Mouse (Mus musculus): ENCODE results near the gene Ccdc102a. TPM values are rescaled to one million over a fixed set of nuclear protein-coding genes. Genes with fewer than 3 reads are reported as not detected.
A peak's percentile ranks its signal among the peaks of the same experiment; 100 is the strongest.

Ccdc102a gene
- total RNA-seq, 2 experiments from 2014 or later, result 1.8 to 1.9 TPM

DNA sequence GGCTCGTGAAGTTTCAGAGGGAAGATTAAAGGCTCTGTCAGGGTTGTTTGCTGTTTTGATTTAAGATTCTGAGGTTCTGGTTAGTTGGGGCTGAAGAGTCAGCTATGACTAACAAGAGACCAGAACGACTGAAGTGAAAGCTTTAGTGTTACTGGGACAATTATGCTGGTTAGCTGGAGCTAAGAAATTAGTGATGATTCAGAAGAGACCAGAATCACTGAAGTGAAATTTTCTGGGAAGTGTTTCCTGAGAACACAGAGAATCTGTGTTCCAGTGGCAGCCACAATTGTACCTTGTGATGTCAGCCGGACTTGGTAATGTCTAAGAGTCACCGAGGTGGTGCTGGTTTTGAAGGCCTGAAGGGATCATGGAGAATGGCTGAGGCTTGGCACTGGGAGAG lies 37.2 kb downstream of the Ccdc102a start:
- intact Hi-C loops (cut with DNase I), result no loop called here
- DNase-seq (ENCODE audit: low spot score in 2 of 2), result no peak

DNA sequence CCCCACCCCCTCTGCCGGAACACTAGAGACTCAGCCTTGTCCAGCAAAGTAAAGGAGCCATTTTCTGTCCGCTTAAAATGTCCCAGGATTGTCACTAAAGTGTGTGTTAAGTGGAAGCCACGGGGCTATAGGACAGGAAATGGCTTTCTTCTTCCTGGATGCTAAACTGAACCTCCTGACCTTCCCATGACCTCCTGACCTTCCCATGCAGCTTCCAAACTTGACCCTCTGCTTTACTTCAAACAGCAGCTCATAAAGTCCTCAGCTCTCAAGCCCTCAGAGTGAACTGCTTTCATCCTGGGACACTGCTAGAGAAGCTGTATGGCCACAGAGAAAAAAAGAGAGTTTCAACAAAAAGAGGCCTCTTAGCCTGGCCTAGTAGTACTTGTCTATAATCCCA lies 41.1 kb downstream of the Ccdc102a start:
- intact Hi-C loops (cut with DNase I), result no loop called here

DNA sequence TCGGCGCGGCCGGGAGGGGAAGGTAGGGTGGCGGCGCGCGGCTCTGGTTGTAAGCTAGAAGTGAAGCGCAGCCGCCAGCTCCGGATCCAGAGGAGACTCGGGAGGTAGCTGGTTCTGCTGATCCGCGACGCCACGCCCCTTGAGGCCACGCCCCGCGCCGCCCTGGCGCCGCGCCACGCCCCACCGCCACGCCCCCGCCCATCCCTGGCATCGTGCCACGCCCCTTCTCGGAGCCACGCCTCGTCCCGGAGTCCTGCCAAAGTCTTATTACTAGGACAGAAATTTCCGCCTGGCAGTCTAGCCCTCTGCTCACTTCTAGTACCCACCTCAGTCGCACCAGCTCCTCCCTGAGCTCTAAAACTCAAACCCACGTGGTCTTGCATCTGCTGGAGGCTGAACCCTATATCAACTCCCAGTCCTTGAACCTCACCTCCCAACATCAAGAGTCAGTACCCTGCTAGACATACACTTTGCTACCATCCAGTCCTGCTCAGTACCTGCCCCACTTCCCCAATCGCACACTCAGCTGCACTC lies 41.6 kb downstream of the Ccdc102a start, which contains the start of gene Dok4:
Gene Dok4, minus strand, starts transcription at position 134 of the 534 bp plus-strand sequence.
- DNase-seq (ENCODE audit: low spot score in 2 of 2), result peak; percentile 63 to 67
- intact Hi-C loops (cut with DNase I), result no loop called here

More for the DNA sequence above, 41.1 kb downstream of the Ccdc102a start:
- DNase-seq (ENCODE audit: low spot score in 2 of 2), result no peak

DNA sequence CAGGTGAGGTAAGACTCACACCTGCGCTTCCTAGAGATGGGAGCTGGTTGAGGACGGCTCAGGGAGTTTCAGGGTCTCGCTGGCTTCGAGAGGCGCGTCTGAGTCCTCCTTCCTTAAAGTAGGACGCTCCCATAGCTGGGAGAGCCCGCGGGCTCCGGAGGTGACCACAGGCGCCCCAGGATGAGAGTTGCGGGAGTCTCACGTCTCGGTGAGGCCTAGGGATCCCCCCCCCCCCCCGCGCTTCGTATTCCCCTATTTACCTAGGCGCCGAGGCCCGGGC lies 42.1 kb downstream of the Ccdc102a start:
- DNase-seq (ENCODE audit: low spot score in 2 of 2), result no peak
- intact Hi-C loops (cut with DNase I), result no loop called here

DNA sequence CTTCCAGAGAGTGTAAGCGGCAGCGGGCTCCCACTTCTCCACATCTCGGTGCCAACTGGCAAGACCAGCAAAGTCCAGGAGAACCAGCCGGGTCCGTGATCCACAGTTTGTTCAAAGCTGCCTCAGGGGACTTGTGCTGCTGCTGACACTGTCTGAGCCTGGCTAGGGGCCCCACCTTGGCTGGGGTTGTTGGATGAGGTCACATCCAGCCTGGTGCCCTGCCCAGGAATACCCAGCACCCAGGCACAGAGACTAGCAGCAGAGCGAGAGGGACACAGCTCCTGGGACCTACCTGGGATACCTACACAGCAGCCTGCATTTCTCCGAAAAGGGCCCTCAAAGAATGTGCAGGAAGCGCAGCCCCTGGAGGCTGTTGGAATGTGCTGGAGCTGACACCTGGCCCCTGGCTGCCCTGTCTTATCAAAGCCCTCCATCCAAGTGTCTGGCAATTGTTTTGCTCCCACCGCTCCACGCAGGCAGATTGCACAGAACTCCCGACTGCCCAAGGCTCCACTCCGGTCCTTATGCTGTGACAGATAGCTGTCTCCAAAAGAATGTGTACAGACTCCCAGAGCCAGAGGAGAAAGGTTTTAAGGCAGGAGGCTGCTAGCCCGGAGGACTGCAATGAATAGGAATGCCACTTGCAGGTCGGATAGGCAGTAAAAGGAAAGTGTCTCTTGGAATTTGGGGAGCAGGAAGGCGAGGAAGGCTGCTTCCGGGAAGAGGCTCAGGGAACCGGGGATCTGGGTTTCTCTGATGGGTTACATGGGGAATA lies 42.6 kb downstream of the Ccdc102a start:
- DNase-seq (ENCODE audit: low spot score in 2 of 2), result no peak
- intact Hi-C loops (cut with DNase I), result no loop called here

DNA sequence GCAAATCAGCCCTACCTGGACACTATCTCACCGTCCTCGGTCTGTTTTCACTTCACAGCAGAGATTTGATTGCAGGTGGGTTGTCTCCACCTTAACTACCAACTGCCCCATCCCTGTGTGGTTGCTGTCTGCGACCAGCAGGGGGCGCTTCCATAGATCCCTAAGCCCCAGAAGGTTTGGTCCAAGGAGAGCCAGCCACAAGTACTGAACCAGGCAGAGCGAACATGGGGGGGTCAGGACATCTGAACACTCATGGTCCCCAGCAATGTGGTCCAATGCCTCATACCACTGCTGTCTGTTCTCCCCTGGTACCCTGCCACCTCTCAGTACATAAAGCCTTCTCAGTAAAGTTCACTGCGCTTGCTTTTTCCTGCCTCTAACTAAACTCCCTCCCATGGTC lies 43.5 kb downstream of the Ccdc102a start:
- intact Hi-C loops (cut with DNase I), result loop anchor here (1.0 to 5.0 kb wide), 2 partner anchors 35 to 118 kb away; no protein-coding TSS in a partner anchor
- peak; percentile 52 to 67 for DNase-seq (ENCODE audit: low spot score in 2 of 2)

DNA sequence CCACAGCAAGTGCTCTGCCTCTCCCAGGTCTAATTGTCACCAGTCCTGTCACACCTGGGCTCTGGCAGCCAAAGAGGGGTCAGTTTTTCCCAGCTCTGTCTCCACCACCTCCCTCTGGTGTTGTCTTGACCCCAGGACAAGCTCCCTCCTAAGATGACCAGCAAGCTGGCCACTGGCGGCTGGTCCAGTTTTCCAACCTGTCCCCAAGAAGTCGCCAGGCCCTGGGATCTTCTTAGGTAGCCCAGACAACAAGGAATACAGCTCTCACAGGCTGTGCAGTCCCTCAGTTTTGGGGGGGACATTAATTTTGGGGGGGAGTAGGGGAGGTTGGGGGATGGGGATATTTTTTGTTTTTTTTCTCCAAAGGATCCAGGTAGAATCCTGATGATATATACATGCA lies 45.3 kb downstream of the Ccdc102a start:
- DNase-seq (ENCODE audit: low spot score in 2 of 2), result no peak
- intact Hi-C loops (cut with DNase I), result loop anchor here (5.0 kb wide), 1 partner anchor 120 kb away; no protein-coding TSS in a partner anchor

DNA sequence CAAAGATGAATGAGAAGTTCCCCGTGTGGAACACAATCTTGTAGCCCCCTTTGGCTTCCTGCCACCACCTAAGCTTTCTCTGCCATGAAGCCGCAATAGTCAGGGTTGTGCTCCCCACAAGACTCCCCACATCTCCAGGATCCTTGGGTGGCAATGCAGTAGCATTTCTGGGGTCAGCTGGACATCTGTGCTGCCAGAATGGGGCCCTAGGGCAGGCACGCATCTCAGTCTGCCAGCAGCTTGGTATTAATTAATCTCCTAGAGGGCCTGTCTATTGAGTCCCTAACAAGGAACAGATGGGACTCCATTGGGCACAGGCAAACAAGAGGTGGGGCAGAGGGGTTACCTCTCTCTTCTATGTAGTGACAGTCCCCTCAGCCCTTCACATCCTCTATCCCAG lies 45.7 kb downstream of the Ccdc102a start:
- DNase-seq (ENCODE audit: low spot score in 2 of 2), result no peak
- intact Hi-C loops (cut with DNase I), result loop anchor here (5.0 kb wide), 1 partner anchor 120 kb away; no protein-coding TSS in a partner anchor

DNA sequence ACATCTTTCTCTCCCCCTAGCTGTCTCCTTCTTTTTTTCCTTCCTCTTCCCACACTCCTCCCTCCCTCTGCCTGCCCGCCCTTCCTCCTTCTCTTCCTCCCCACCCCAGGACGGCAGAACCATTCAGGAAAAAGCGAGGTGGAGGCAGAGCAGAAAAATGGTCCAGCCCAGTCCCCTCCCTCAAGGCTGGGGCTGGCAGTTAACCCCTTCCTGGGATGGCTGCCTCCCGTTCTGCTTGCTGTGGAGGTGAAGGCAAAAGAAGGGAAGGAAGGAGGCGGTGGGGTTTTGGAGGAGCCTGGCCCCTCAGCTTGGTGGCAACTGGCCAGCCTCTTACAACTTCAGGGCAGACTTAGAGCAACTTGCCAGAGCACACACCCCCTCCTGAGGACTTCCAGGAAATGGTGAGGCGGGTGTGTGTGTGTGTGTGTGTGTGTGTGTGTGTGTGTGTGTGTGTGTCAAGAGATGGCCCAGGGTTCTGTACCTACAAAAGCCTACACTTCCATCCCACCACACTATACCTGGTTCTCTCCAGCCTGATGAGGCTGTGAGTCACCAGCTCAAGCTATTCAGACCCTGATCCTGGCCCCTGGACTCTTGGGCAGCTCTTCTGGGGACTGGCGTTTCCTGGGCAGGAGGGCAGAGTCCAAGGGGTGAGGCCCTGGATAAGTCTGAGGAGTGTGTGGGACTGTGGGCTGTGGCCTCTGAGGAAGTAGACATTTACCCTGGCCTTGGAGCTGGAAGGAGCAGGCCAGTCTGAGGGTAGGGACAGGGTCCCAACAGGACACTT lies 46.6 kb downstream of the Ccdc102a start:
- intact Hi-C loops (cut with DNase I), result loop anchor here (5.0 kb wide), 1 partner anchor 121 kb away; no protein-coding TSS in a partner anchor

DNA sequence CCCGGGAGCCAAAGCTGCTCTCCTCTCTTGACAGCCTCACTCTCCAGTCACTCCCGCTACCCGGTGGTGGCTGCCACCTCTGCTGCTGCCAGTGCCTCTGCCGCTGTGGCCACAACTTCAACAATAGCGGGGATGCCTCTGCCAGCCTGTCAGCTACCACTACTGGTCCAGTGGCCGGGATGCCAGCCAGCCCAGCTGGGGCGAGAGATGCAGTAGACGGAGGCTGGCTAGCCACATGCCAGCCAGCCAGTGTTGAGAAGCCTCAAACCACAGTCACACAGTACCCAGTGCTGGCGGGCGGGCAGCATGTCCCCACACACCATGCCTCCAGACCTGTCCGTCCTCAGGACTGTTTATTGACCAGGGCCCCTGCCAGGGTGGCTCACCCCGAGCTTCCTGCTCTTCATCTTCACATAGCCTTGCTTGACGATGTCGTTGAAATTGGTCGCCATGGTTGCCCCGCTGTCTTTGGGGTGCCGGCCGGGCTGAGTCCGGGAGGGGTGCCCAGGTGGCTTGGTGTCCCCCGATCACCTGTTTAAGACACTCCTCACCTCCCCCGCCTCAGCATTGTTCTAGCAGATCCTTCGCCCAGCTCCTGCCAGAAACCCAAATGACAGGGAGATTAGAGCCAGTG lies 47.3 kb downstream of the Ccdc102a start:
- DNase-seq (ENCODE audit: low spot score in 2 of 2), result peak; percentile 59 to 67
- intact Hi-C loops (cut with DNase I), result loop anchor here (5.0 kb wide), 1 partner anchor 122 kb away; no protein-coding TSS in a partner anchor

More for the DNA sequence above, 46.6 kb downstream of the Ccdc102a start:
- DNase-seq (ENCODE audit: low spot score in 2 of 2), result peak; percentile 68 to 71

DNA sequence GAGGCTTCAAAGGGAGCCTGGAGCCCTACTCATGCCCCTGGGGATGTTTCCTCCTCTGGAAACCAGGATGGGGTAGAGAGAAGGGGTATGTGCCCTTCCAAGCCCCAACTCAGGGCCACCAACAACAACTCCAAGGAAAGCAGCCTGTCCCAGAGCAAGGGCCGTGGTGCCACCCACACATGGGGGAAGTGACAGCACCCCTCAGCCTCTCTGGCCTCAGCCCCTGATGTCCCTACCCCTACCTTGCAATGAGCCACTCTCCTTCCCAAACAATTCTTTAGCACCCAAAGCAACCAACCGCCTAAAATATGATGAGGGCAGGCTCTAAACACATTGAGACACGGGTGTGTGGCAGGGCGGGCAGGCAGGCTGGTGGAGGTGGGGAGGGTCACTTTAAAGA lies 47.9 kb downstream of the Ccdc102a start:
- intact Hi-C loops (cut with DNase I), result loop anchor here (5.0 kb wide), 1 partner anchor 122 kb away; no protein-coding TSS in a partner anchor
- DNase-seq (ENCODE audit: low spot score in 2 of 2), result no peak

DNA sequence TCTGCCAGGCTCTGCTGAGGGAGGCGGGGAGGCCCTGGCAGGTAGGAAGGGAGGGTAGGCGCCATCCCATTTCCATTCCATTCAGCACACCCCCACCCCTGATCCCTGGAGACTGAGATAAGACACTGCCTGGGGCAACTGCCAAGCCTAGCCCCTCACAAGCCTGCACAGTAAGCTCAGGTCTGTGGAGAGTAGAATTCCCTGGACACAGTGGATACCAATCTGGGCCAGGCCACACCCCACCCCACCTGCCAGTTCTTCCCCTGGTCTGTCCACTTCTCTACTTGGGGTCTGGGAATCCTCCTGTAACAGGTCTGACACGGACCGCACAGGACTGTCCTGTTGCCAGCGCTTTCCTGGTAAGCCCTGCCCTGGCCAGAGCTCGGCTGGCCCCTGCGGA lies 48.8 kb downstream of the Ccdc102a start:
- DNase-seq (ENCODE audit: low spot score in 2 of 2), result no peak
- intact Hi-C loops (cut with DNase I), result no loop called here

DNA sequence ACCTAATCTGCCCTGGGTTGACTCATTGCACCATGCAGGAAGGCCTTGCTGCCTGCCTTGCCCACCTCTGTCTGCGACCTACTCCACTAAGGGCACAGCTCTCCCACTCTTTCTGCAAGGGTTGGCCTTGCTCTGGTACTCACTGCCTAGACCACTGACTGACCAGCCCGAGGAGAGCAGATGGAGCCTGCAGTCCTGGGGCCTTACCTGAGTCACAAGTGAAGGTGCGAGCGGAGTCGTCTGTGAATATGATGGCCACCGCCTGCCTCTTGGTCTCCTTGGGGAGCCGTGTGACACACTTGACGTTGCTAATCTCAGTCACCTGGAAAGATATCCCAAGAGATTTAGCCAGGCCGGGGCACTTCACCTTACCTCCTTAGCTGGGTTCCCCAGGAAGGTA lies 51.0 kb downstream of the Ccdc102a start:
- DNase-seq (ENCODE audit: low spot score in 2 of 2), result no peak
- intact Hi-C loops (cut with DNase I), result no loop called here

DNA sequence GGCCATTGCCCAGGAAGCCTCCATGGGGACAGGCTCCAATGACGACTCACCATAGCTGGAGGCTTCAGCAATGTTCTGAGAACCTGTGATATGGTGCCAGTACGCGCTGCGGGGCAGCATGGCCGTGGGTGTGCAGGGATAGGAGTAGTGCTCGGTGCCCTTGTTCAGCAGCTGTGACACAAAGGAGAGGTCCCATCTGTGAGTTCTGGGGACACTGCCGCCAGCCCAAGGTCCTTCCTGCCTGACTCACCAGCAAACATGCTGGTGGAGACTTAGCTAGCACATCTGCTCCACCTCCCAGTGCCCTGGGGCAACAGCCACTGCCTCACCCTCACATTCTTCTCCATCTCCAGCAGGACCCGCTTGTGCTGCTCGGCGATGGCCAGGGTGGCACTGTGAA lies 52.6 kb downstream of the Ccdc102a start:
- intact Hi-C loops (cut with DNase I), result no loop called here
- no peak for DNase-seq (ENCODE audit: low spot score in 2 of 2)

DNA sequence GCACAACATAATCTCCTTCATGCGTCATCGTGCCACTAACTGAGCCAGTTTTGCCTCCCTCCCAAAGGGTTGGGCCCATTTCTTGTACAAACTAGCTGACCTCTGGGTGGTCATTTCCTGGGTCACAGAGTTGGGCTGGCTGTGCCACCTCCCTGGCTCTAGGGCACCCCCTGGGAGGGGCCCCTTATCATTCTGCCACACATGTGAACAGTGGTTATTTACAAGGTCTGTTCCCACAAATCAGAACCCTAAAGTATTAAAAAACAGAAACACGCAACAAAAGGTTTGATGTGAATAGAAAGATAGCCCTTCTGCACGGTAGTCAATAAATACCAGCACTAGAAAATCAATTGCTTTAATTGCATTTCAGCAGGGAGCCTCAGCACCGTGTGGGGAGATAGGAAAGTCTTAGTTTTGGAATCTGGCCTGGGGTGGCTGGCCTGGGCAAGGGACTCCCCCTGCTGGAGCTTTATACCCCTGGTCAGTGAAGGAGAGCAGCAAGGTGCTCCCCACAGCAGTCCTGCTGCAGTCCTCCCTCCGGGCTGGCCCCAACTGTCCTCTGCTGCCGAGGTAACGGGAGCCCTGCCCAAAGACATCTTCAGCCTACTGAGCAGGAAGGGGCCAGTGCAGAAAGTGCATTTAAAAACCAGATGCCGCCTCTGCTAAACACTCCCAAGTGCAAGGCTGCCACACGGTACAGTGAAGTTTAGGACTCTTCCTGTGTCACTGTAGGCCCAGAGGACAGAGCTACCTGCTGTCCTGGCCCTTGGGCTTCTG lies 53.8 kb downstream of the Ccdc102a start:
- DNase-seq (ENCODE audit: low spot score in 2 of 2), result no peak

DNA sequence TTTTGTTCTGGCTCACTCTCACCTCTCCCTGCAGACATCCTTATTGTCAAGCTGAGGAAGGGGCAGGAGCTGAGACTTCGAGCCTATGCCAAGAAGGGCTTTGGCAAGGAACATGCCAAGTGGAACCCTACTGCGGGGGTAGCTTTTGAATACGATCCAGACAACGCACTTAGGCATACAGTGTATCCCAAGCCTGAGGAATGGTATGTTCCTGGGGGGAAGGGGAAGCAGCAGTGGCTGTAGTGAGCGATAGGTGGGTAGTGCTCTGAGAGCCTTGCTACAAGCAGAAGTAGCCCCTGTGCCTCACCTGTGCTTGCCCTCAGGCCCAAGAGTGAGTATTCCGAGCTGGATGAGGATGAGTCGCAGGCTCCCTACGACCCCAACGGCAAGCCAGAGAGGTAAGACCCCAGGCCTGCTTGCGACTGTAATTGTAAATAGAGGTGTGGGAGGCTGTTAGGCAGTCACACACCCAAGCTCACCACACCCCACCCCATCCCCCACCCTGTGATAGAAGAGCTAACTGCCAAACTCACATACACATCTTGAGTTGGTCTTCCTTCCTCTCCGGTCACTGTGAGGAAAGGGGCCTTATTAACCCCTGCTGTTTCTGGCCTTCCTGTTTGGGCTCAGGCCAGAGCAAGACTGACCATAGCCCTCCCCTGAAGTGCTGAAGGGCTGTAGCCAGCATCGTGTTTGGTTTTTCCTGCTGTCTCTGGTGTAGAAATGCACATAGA lies 55.2 kb downstream of the Ccdc102a start:
- no peak for DNase-seq (ENCODE audit: low spot score in 2 of 2)
- intact Hi-C loops (cut with DNase I), result no loop called here

More for the DNA sequence above, 53.8 kb downstream of the Ccdc102a start:
- intact Hi-C loops (cut with DNase I), result no loop called here

DNA sequence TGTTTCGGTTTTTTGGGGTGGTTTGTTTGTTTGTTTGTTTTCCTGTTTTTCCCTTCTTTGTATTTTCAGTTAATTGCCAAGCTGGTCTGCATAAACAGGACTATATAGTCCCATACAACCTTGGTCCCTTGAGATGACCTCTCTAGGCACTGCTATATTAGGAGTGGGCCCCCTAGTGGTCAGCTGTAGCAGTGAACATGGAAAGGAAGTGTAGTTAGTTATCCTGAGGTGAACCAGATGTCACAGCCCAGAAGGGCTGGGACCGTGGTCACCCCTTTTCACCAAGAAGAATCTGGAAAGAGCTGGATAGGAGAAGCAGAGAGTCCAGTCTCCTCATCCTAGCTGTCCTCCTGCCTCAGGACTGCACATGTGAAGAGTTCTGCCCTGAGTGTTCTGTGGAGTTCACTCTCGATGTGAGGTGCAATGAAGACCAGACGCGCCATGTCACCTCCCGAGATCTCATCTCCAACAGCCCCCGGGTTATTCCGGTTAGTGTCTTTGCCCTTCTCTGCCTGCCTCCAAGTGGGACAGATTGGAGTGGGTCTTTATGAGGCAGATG lies 56.5 kb downstream of the Ccdc102a start:
- intact Hi-C loops (cut with DNase I), result no loop called here
- DNase-seq (ENCODE audit: low spot score in 2 of 2), result peak in 1 of 2 experiments; percentile 40
